Mouse (Mus musculus) lung, postnatal 0 days (tissue): ENCODE data around the gene Sulf2. TPM values are rescaled to one million over a fixed set of nuclear protein-coding genes. Genes with fewer than 3 reads are reported as not detected.

Source experiments
- ATAC-seq: fragments of 200-750 bp; cut with Nextera tagmentation; 2 replicates; pipeline ENCODE4 v1.8.0; 2017; ENCODE audit warnings: moderate library complexity
- DNase-seq: peaks from one replicate; pipeline ENCODE4 v3.0.0-alpha.2; 2016; ENCODE audit warnings: low spot score
- H3K27ac ChIP-seq: fragments of 300-500 bp; sonication (generic); 2 replicates; pipeline ENCODE4 v1.5.1; 2014; ENCODE audit warnings: antibody characterized with exemption, mild to moderate bottlenecking, low read length, mixed read lengths
- H3K27me3 ChIP-seq: fragments of 300-500 bp; sonication (generic); replicated peaks from 2 replicates; pipeline ENCODE4 v1.6.1; 2014; ENCODE audit warnings: low read length, mixed read lengths; ENCODE audit not compliant: insufficient read depth
- H3K36me3 ChIP-seq: fragments of 300-500 bp; sonication (generic); 2 replicates; pipeline ENCODE4 v1.6.1; 2014; ENCODE audit warnings: low read length, mixed read lengths; ENCODE audit not compliant: insufficient read depth
- H3K4me1 ChIP-seq: fragments of 300-500 bp; sonication (generic); 2 replicates; pipeline ENCODE4 v1.6.1; 2014; ENCODE audit warnings: antibody characterized with exemption, low read depth, low read length, mixed read lengths; ENCODE audit not compliant: insufficient read depth
- H3K4me2 ChIP-seq: fragments of 300-500 bp; sonication (generic); replicated peaks from 2 replicates; pipeline ENCODE4 v1.6.1; 2014; ENCODE audit warnings: low read depth, mild to moderate bottlenecking, low read length, moderate library complexity, mixed read lengths
- H3K4me3 ChIP-seq: fragments of 300-500 bp; sonication (generic); 2 replicates; pipeline ENCODE4 v1.5.1; 2014; ENCODE audit warnings: low read depth, low read length
- H3K9ac ChIP-seq: fragments of 300-500 bp; sonication (generic); replicated peaks from 2 replicates; pipeline ENCODE4 v1.6.1; 2014; ENCODE audit warnings: low read depth, mild to moderate bottlenecking
- H3K9me3 ChIP-seq: fragments of 300-500 bp; sonication (generic); 2 replicates; pipeline ENCODE4 v1.6.1; 2016; ENCODE audit warnings: low read length, mixed read lengths
- CTCF ChIP-seq: IDR thresholded peaks from 2 replicates; pipeline ENCODE4 v1.5.1; 2016; ENCODE audit warnings: antibody characterized with exemption, mild to moderate bottlenecking
- EP300 ChIP-seq: IDR thresholded peaks from 2 replicates; pipeline ENCODE4 v1.6.1; 2016; ENCODE audit warnings: antibody characterized with exemption, mild to moderate bottlenecking, control low read depth
- WGBS: fragments of 180-500 bp; shearing (Covaris S2); extraction: QIAGEN DNeasy Blood & Tissue Kit; methylation state at CpG from one replicate; pipeline ENCODE4 v1.1.7; 2014; 5-methylcytosine and 5-hydroxymethylcytosine counted together
- polyA plus RNA-seq: library from polyadenylated mRNA; unstranded; fragments of >200 nt; fragmentation: Nextera tagmentation; extraction: Ambion mirVana; gene quantifications from 2 replicates; pipeline ENCODE4 v1.2.1, GENCODE M21; 2015

The Sulf2 gene
- polyA plus RNA-seq, 1 experiment from 2014 or later: 13.6 TPM

DNA sequence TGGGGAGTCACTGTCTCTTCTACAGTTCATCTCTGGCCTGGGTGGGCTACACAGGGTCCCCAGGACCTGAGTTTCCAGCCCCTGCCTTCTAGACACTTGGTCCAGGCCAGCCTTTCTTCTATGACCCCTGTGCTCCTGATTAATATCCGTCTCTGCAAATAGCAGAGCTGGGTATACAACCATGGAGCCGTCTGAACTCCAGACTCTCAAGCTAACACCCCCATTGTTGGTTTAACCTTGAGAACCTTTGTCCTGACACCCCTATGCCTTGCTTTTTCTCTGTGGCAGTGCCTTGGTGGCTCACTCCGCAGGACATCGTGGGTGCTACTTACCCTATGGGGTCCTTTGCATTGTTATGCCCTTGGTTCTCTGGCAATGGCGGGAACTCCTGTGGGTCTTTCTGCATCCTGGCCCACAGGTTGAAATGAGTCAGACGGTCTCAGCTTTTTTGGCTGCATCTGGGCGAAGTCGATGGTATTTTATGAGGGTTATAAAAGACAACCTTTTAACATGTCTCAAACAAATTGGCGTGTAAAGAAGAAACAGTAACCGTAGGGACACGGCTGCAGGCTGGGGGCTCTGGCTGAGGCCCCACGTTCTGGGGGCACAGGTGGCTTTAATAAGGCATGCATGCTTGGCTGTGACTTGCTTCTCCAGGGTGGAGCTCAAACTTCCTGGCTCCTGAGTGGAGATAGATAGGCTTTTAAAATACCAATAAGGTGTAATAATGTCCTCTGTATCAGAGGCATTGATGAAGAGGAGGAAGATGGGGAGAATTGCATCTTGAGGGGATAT, 2.5 kb upstream of the Sulf2 start:
- DNase-seq (no peak), ATAC-seq (no peak)
- WGBS: 80% methylated on average over 12 of the region's 12 CpGs
- TF ChIP-seq EP300: no peak
- no peak for TF ChIP-seq CTCF
- H3K4me2 ChIP-seq: no peak overlapping the region
- peaks cover 18% of the 10 kb centered on the region for H3K4me1 ChIP-seq
- no peak overlapping the region for H3K27ac ChIP-seq
- H3K4me3 ChIP-seq: no peak overlapping the region
- no peak overlapping the region for H3K9ac ChIP-seq
- peaks cover 6% of the 10 kb centered on the region; the same call in 1 of the 2 replicates for H3K27me3 ChIP-seq
- no peaks in the 10 kb centered on the region for H3K36me3 ChIP-seq
- no peaks in the 10 kb centered on the region for H3K9me3 ChIP-seq

GRCm38 (mm10) chr2:166157144-166157543, 1.7 kb upstream of the Sulf2 start:
- H3K4me1 ChIP-seq: peaks cover 19% of the 10 kb centered on the region
- no peak overlapping the region for H3K4me3 ChIP-seq
- 50% methylated on average over 2 of the region's 2 CpGs for WGBS
- peak; percentile 38 for DNase-seq
- TF ChIP-seq CTCF (no peak), EP300 (peak; percentile 36; the same call in 1 of the 2 replicates)
- H3K27me3 ChIP-seq: peaks cover 6% of the 10 kb centered on the region; the same call in 1 of the 2 replicates
- 0 out of 2 replicates have a peak, but pooled peaks have one; percentile 20 for ATAC-seq
- no peak overlapping the region for H3K4me2 ChIP-seq
- H3K9ac ChIP-seq: no peak overlapping the region
- H3K27ac ChIP-seq: no peak overlapping the region
- no peaks in the 10 kb centered on the region for H3K9me3 ChIP-seq
- H3K36me3 ChIP-seq: no peaks in the 10 kb centered on the region

DNA sequence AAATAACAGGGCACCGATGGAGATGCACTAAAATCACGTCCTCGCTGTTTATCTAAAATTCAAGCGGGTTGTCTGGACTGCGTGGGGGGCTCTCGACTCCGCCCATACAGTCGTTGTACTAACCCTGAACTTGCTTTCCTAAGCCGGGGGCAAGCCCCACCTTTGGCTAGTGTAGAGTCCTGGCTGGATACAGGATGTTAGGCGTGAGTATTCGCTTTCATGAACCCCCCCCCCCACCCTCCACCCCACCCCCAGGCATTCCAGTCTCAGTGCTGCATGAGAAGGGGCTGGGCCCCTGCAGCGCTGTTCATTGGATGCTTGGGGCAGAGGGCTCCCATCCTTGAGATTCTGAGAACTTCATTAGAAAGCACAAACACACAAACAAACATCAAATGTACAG, 659 bp upstream of the Sulf2 start:
- TF ChIP-seq EP300 (no peak), CTCF (no peak)
- no peak overlapping the region for H3K27ac ChIP-seq
- H3K9me3 ChIP-seq: no peaks in the 10 kb centered on the region
- 0 out of 2 replicates have a peak overlapping the region, but pooled peaks have one; percentile 51 for H3K9ac ChIP-seq
- H3K4me2 ChIP-seq: peak overlapping the region; percentile 100; the same call in 1 of the 2 replicates
- 10% methylated on average over 12 of the region's 12 CpGs for WGBS
- no peak overlapping the region; the same call in 1 of the 2 replicates for H3K4me3 ChIP-seq
- DNase-seq (no peak), ATAC-seq (no peak)
- peaks cover 19% of the 10 kb centered on the region for H3K4me1 ChIP-seq
- H3K27me3 ChIP-seq: peaks cover 6% of the 10 kb centered on the region; the same call in 1 of the 2 replicates
- H3K36me3 ChIP-seq: no peaks in the 10 kb centered on the region

- peak overlapping the region; percentile 51 for H3K9ac ChIP-seq
- TF ChIP-seq CTCF (no peak), EP300 (no peak)
- peak overlapping the region; percentile 100 for H3K4me2 ChIP-seq
- H3K27ac ChIP-seq: 0 out of 2 replicates have a peak overlapping the region, but pooled peaks have one; percentile 20
- 1% methylated on average over 59 of the region's 95 CpGs for WGBS
- H3K4me1 ChIP-seq: peaks cover 19% of the 10 kb centered on the region
- H3K27me3 ChIP-seq: peaks cover 6% of the 10 kb centered on the region; the same call in 1 of the 2 replicates
- H3K36me3 ChIP-seq: no peaks in the 10 kb centered on the region
- DNase-seq (no peak), ATAC-seq (peak; percentile 27)
- H3K9me3 ChIP-seq: no peaks in the 10 kb centered on the region
- H3K4me3 ChIP-seq: peak overlapping the region; percentile 56
Observed at GRCm38 (mm10) chr2:166154749-166155453, 562 bp downstream of the Sulf2 start.

DNA sequence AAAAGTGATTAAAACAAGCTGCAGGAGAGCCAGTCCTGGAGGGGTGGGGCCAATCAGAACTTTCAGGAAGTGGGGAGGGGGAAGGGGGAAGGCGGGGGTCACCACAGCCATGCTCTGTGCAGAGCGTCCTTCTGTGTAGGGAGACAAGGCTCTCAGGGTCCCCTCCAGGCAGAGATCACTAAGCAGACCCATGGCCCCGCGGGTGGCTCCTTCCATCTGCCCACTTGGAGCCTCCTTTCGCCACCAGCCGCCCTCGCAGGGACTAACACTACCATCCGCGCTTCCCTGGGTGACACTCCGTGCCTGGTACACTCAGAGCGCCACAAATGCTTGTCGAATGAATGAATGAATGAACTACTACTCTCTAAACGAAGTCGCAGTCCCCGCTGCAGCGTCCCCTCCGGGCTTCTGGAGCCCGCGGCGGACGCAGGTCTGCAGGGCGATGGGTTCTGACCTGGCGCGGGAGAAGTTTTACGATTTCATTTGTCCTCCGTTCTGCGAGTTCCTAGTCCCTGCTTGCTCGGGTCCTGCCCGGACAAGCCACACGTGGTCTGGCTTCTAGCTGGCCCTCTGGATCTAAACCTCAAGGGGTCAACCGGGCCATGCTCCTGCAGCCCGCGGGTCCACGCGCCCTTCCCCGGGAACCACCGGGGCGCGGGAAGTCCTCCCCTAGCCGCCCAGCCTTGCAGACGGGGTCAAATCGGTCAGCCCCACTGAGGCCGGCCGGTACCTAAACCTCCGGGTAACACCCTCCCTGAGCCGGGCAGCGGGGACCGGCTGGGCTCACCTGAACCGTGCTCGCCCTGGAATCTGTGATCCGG, 1.4 kb downstream of the Sulf2 start:
- H3K4me1 ChIP-seq: peaks cover 21% of the 10 kb centered on the region
- no peak for DNase-seq
- H3K27me3 ChIP-seq: peaks cover 6% of the 10 kb centered on the region; the same call in 1 of the 2 replicates
- no peaks in the 10 kb centered on the region for H3K36me3 ChIP-seq
- no peak overlapping the region for H3K27ac ChIP-seq
- TF ChIP-seq EP300: no peak
- under 1% methylated on average over 46 of the region's 51 CpGs for WGBS
- H3K9me3 ChIP-seq: no peaks in the 10 kb centered on the region
- H3K4me3 ChIP-seq: peak overlapping the region; percentile 56
- peak overlapping the region; percentile 100 for H3K4me2 ChIP-seq
- H3K9ac ChIP-seq: peak overlapping the region; percentile 51
- ATAC-seq: peak; percentile 3
